Comparison of ENCODE assay signal across 17 mouse cellular contexts in genomic region chr14:61052163-61052562, GRCm38 (mm10). TPM values are rescaled to one million over a fixed set of nuclear protein-coding genes. Genes with fewer than 3 reads are reported as not detected.
DNase-seq lines count a peak whose midpoint lies in the region; ATAC-seq lines count a peak whose summit lies in the region.
"Had no signal": no experiment of that assay in that cellular context is flagged by ENCODE, and none has a peak within 500 bp of the region (broad histone marks: within the 10 kb centered on the region; RNA-seq: fewer than 3 reads in every experiment).

No protein-coding gene starts in this region.

- H3K27me3 ChIP-seq in splenic B cell, adult 2 months (ENCODE audit: control insufficient read depth, insufficient read depth, low read length, poor library complexity, severe bottlenecking), result no peaks in the 10 kb centered on the region; the same call in 1 of the 2 replicates

- DNase-seq in 416B (ENCODE audit: low read depth) (peak; percentile 39), A20 (ENCODE audit: low read depth, low spot score) (peak; percentile 56)
- DNase-seq in splenic B cell, adult 2 months (ENCODE audit: low read depth, low spot score), result peak; percentile 70
- DNase-seq in gastrocnemius, adult 18-20 months (ENCODE audit: low spot score), result no peak
- DNase-seq in right cerebral cortex, adult 18-20 months, result no peak
- DNase-seq: adrenal gland, adult 8-10 months; cerebellum, adult 11 months; cerebellum, adult 8-10 months; cerebellum, postnatal 14 days; gastrocnemius, postnatal 10 days; heart, adult 2 months had no signal

- H3K36me3 ChIP-seq in splenic B cell, adult 2 months (ENCODE audit: control insufficient read depth, insufficient read depth, low read length, poor library complexity, severe bottlenecking), result no peaks in the 10 kb centered on the region
- H3K36me3 ChIP-seq: embryonic facial prominence, embryonic 12.5 days; forebrain, embryonic 15.5 days; G1E; heart, embryonic 12.5 days; hindbrain, embryonic 10.5 days had no signal

- peak; percentile 55 for ATAC-seq in granulocyte monocyte progenitor cell, adult 5-6 weeks (replicated peaks; ENCODE audit: poor library complexity, severe bottlenecking)
- ATAC-seq: forebrain, embryonic 15.5 days had no signal

RNA-seq across cellular contexts. Expression of gene Tnfrsf19, which starts 5.9 kb away (rescaled TPM):
- not detected in 2 replicates for total RNA-seq in granulocyte monocyte progenitor cell, adult 5-6 weeks (2014; fragmentation: Nextera tagmentation)
- total RNA-seq in granulocyte monocyte progenitor cell, adult 5-6 weeks (2017), result not detected in 2 replicates
- 10 to 100 TPM in 1 of 2 experiments, 1 to 10 TPM in 1; 6.9 to 10.8 TPM for total RNA-seq in gastrocnemius, adult 18-20 months (2021)

Comparison
In these comparisons a context has a peak if more than half of its experiments do, and no peak if none do; other contexts are left out.
1. DNase-seq: peak in 416B (single experiment), A20 (single experiment) and splenic B cell, adult 2 months (single experiment); none in gastrocnemius, adult 18-20 months (single experiment) and right cerebral cortex, adult 18-20 months (single experiment).
2. RNA of gene Tnfrsf19, which starts 5.9 kb away (total RNA-seq): 6.9 to 10.8 TPM in gastrocnemius, adult 18-20 months; not detected in granulocyte monocyte progenitor cell, adult 5-6 weeks; every median in the first group is over 4 times any median in the second.